Mouse (Mus musculus): ENCODE data around the gene Isca1.
"Not testable (repeated sequence)": the region's sequence is repeated elsewhere in the genome, so short reads cannot be mapped to it uniquely, and the experiment has no call there.

GRCm38 (mm10) chr13:59779744-59780264, 10.2 kb upstream of the Isca1 start:
- not testable (repeated sequence) for TF ChIP-seq POLR2A (IDR thresholded peaks at IDR 0.05; ENCODE audit: low read depth, low read length); CTCF (IDR thresholded peaks at IDR 0.05; ENCODE audit: borderline replicate concordance, insufficient read depth, low read length)

All from embryonic fibroblast, embryonic 13.5 days (primary cell).